In genomic region chr7:122378473-122378872, GRCm38 (mm10) we compare ENCODE assay signal across 9 mouse cellular contexts.
DNase-seq lines count a peak whose midpoint lies in the region; ATAC-seq and TF ChIP-seq lines count a peak whose summit lies in the region.
"Had no signal": no experiment of that assay in that cellular context is flagged by ENCODE, and none has a peak within 500 bp of the region (broad histone marks: within the 10 kb centered on the region; RNA-seq: fewer than 3 reads in every experiment).

No protein-coding gene starts in this region.

- no peaks in the 10 kb centered on the region for H3K9me3 ChIP-seq in heart, embryonic 12.5 days (replicated peaks)
- no peaks in the 10 kb centered on the region for H3K9me3 ChIP-seq in heart, embryonic 11.5 days (replicated peaks; ENCODE audit: control insufficient read depth, low read length)
- no peaks in the 10 kb centered on the region for H3K9me3 ChIP-seq in lung, embryonic 15.5 days
- no peaks in the 10 kb centered on the region for H3K9me3 ChIP-seq in forebrain, embryonic 14.5 days (replicated peaks; ENCODE audit: control insufficient read depth, low read length)
- H3K9me3 ChIP-seq in midbrain, postnatal 0 days (ENCODE audit: low read length) = no peaks in the 10 kb centered on the region
- H3K9me3 ChIP-seq in liver, embryonic 12.5 days (replicated peaks) = no peaks in the 10 kb centered on the region

- 38% methylated on average over 10 of the region's 10 CpGs for WGBS in heart, embryonic 12.5 days
- WGBS in heart, embryonic 11.5 days (ENCODE audit: insufficient replicate concordance) = 44% methylated on average over 10 of the region's 10 CpGs
- 15% methylated on average over 10 of the region's 10 CpGs for WGBS in lung, embryonic 15.5 days
- WGBS in forebrain, embryonic 14.5 days = 24% methylated on average over 10 of the region's 10 CpGs
- 36% methylated on average over 10 of the region's 10 CpGs for WGBS in midbrain, postnatal 0 days
- 57% methylated on average over 10 of the region's 10 CpGs for whole genome bisulfite sequencing in liver, embryonic 12.5 days (ENCODE audit: insufficient replicate concordance)

- no peaks in the 10 kb centered on the region for H3K27me3 ChIP-seq in heart, embryonic 12.5 days (replicated peaks)
- H3K27me3 ChIP-seq in heart, embryonic 11.5 days (ENCODE audit: control insufficient read depth, insufficient read depth, low read length) = no peaks in the 10 kb centered on the region
- 0 out of 2 replicates have a peak, but pooled peaks cover 2% of the 10 kb centered on the region for H3K27me3 ChIP-seq in lung, embryonic 15.5 days
- no peaks in the 10 kb centered on the region for H3K27me3 ChIP-seq in forebrain, embryonic 14.5 days (replicated peaks; ENCODE audit: control insufficient read depth, insufficient read depth, low read length)
- no peaks in the 10 kb centered on the region for H3K27me3 ChIP-seq in midbrain, postnatal 0 days (ENCODE audit: insufficient read depth, low read length)
- no peaks in the 10 kb centered on the region for H3K27me3 ChIP-seq in liver, embryonic 12.5 days (replicated peaks)

- ATAC-seq in heart, embryonic 12.5 days (ENCODE audit: insufficient number of reproducible peaks, low FRiP score) = peak; percentile 72
- no peak; the same call in 1 of the 2 replicates for ATAC-seq in heart, embryonic 11.5 days (replicated peaks; ENCODE audit: insufficient number of reproducible peaks, low FRiP score, low TSS enrichment)
- peak; percentile 69; the same call in 1 of the 2 replicates for ATAC-seq in lung, embryonic 15.5 days (ENCODE audit: borderline replicate concordance, extremely low read depth, low FRiP score, low TSS enrichment)
- peak; percentile 72 for ATAC-seq in forebrain, embryonic 14.5 days
- ATAC-seq in midbrain, postnatal 0 days (ENCODE audit: low FRiP score) = no peak
- no peak for ATAC-seq in liver, embryonic 12.5 days
- ATAC-seq: liver, postnatal 0 days had no signal

- H3K4me2 ChIP-seq in heart, embryonic 12.5 days = peak overlapping the region; percentile 15; the same call in 1 of the 2 replicates
- H3K4me2 ChIP-seq in heart, embryonic 11.5 days = no peak overlapping the region
- no peak overlapping the region for H3K4me2 ChIP-seq in lung, embryonic 15.5 days
- H3K4me2 ChIP-seq in forebrain, embryonic 14.5 days (ENCODE audit: low read length) = no peak overlapping the region
- no peak overlapping the region for H3K4me2 ChIP-seq in midbrain, postnatal 0 days (ENCODE audit: low read depth, low read length, poor library complexity, severe bottlenecking)
- H3K4me2 ChIP-seq in liver, embryonic 12.5 days = no peak overlapping the region

- no peak for TF ChIP-seq CTCF in midbrain, postnatal 0 days (IDR thresholded peaks at IDR 0.05)

- DNase-seq in lung, postnatal 36 days = no peak
- DNase-seq in forebrain, embryonic 14.5 days (ENCODE audit: low spot score) = peak; percentile 61
- DNase-seq in midbrain, postnatal 0 days (ENCODE audit: low spot score) = peak; percentile 28
- DNase-seq in layer of hippocampus, postnatal 14 days (ENCODE audit: low spot score in 2 of 2) = no peak
- DNase-seq: liver, postnatal 0 days had no signal

- H3K36me3 ChIP-seq in heart, embryonic 12.5 days = no peaks in the 10 kb centered on the region
- H3K36me3 ChIP-seq in heart, embryonic 11.5 days (ENCODE audit: control insufficient read depth, insufficient read depth, low read length) = no peaks in the 10 kb centered on the region
- H3K36me3 ChIP-seq in lung, embryonic 15.5 days = no peaks in the 10 kb centered on the region
- no peaks in the 10 kb centered on the region for H3K36me3 ChIP-seq in forebrain, embryonic 14.5 days (ENCODE audit: control insufficient read depth, insufficient read depth, low read length)
- H3K36me3 ChIP-seq in midbrain, postnatal 0 days (ENCODE audit: insufficient read depth, low read length) = no peaks in the 10 kb centered on the region
- no peaks in the 10 kb centered on the region for H3K36me3 ChIP-seq in liver, embryonic 12.5 days

- no peak overlapping the region for H3K9ac ChIP-seq in heart, embryonic 12.5 days
- no peak overlapping the region for H3K9ac ChIP-seq in heart, embryonic 11.5 days (ENCODE audit: low read depth, low read length)
- no peak overlapping the region for H3K9ac ChIP-seq in lung, embryonic 15.5 days
- no peak overlapping the region for H3K9ac ChIP-seq in forebrain, embryonic 14.5 days (ENCODE audit: low read length)
- H3K9ac ChIP-seq in midbrain, postnatal 0 days (replicated peaks; ENCODE audit: low read length, poor library complexity, severe bottlenecking) = no peak overlapping the region
- H3K9ac ChIP-seq in liver, embryonic 12.5 days = no peak overlapping the region
- H3K9ac ChIP-seq: liver, postnatal 0 days had no signal

- peaks cover 7% of the 10 kb centered on the region for H3K4me1 ChIP-seq in heart, embryonic 12.5 days (replicated peaks)
- H3K4me1 ChIP-seq in heart, embryonic 11.5 days (ENCODE audit: control insufficient read depth, insufficient read depth, low read length) = peaks cover 6% of the 10 kb centered on the region; the same call in 1 of the 2 replicates
- H3K4me1 ChIP-seq in lung, embryonic 15.5 days = peaks cover 7% of the 10 kb centered on the region
- H3K4me1 ChIP-seq in forebrain, embryonic 14.5 days (ENCODE audit: control insufficient read depth, insufficient read depth, low read length) = peaks cover 8% of the 10 kb centered on the region
- H3K4me1 ChIP-seq in midbrain, postnatal 0 days (ENCODE audit: insufficient read depth, low read length) = peaks cover 4% of the 10 kb centered on the region; the same call in 1 of the 2 replicates
- H3K4me1 ChIP-seq in liver, embryonic 12.5 days = no peaks in the 10 kb centered on the region

- no peak overlapping the region for H3K4me3 ChIP-seq in heart, embryonic 12.5 days
- H3K4me3 ChIP-seq in heart, embryonic 11.5 days (ENCODE audit: low read depth, low read length) = no peak overlapping the region
- H3K4me3 ChIP-seq in lung, embryonic 15.5 days = no peak overlapping the region
- H3K4me3 ChIP-seq in forebrain, embryonic 14.5 days (ENCODE audit: low read depth, low read length) = no peak overlapping the region
- H3K4me3 ChIP-seq in midbrain, postnatal 0 days (ENCODE audit: low read depth, low read length) = no peak overlapping the region
- H3K4me3 ChIP-seq in liver, embryonic 12.5 days = no peak overlapping the region

- peak overlapping the region; percentile 43; the same call in 1 of the 2 replicates for H3K27ac ChIP-seq in heart, embryonic 12.5 days (ENCODE audit: poor library complexity, severe bottlenecking)
- no peak overlapping the region for H3K27ac ChIP-seq in heart, embryonic 11.5 days (ENCODE audit: low read depth, low read length)
- no peak overlapping the region for H3K27ac ChIP-seq in lung, embryonic 15.5 days
- no peak overlapping the region for H3K27ac ChIP-seq in forebrain, embryonic 14.5 days (ENCODE audit: low read depth, low read length)
- H3K27ac ChIP-seq in midbrain, postnatal 0 days (ENCODE audit: low read depth, low read length) = no peak overlapping the region
- H3K27ac ChIP-seq in liver, embryonic 12.5 days = no peak overlapping the region

Comparison
In these comparisons a context has a peak if more than half of its experiments do, and no peak if none do; other contexts are left out.
1. ATAC-seq: peak in heart, embryonic 12.5 days (single experiment), lung, embryonic 15.5 days (single experiment) and forebrain, embryonic 14.5 days (single experiment); none in heart, embryonic 11.5 days (single experiment), midbrain, postnatal 0 days (single experiment) and liver, embryonic 12.5 days (single experiment).
2. DNase-seq: peak in forebrain, embryonic 14.5 days (single experiment) and midbrain, postnatal 0 days (single experiment); none in lung, postnatal 36 days (single experiment) and layer of hippocampus, postnatal 14 days (0 of 2).